ENCODE assay signal across 8 mouse cellular contexts in the genomic region with DNA sequence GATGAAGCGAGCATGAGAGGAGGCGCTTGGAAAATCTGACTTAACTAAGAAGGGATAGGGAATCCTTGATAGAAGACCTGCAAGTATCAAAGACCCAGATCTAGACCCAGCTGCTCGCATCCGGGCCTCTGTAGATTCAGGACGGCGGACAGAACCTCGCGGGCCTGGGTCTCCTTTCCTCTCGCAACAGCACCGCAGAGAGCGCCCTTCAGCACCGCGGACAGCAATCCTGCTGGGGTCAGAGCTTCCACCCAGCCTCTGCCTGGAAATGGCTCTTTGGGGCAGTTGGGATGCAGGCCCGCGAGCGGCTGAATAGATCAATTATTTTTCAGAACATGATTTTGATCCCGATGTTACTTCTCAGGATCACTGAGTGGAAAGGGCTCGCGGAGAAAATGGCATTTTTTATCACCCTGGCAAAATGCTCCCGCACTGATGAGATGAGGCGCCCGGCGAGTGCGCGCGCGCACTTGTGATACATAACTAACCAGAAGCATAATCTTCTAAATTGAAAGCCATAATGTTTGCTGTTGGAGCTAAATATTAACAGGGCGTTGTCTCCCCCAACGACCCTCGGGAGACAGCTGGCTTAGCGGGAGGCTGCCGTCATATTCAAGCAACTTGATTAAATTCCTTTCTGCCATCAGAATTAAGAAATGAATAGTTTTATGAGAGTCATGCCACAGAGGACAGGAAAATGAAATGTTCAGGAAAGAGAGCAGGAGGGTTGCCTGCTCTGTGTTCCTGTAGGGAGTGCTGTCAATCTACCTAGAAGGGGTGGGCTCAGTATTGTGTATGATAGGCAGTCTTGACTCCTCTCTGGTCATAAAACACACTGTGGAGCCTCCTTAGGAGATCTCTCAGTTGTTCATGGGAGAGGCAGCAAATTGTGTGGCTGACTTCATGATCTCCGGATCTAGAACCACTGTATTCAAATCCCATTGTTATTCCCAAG.
DNase-seq lines count a peak whose midpoint lies in the region; ATAC-seq and TF ChIP-seq lines count a peak whose summit lies in the region.

No protein-coding gene starts in this region.

- TF ChIP-seq CTCF in MEL (IDR thresholded peaks at IDR 0.05 in 2 of 3, conservative IDR thresholded peaks at IDR 0.05 in 1 of 3; ENCODE audit: control insufficient read depth in 1 of 3, insufficient read depth in 1 of 3, low read depth in 2 of 3, low read length in 3 of 3, poor library complexity in 1 of 3, severe bottlenecking in 1 of 3): no peak
- TF ChIP-seq CTCF in lung, embryonic 14.5 days (IDR thresholded peaks at IDR 0.05; ENCODE audit: low read depth): no peak

- no peak overlapping the region for H3K4me2 ChIP-seq in embryonic facial prominence, embryonic 11.5 days (ENCODE audit: low read depth, low read length)
- peak overlapping the region; percentile 36 for H3K4me2 ChIP-seq in hindbrain, embryonic 15.5 days
- no peak overlapping the region for H3K4me2 ChIP-seq in lung, embryonic 14.5 days

- H3K27ac ChIP-seq in MEL (ENCODE audit: control insufficient read depth, low read depth, low read length): no peak overlapping the region
- H3K27ac ChIP-seq in embryonic facial prominence, embryonic 11.5 days (replicated peaks; ENCODE audit: low read depth, low read length): no peak overlapping the region
- no peak overlapping the region; the same call in 1 of the 2 replicates for H3K27ac ChIP-seq in hindbrain, embryonic 15.5 days (replicated peaks)
- no peak overlapping the region for H3K27ac ChIP-seq in lung, embryonic 14.5 days (ENCODE audit: low read depth)

- H3K27me3 ChIP-seq in MEL (ENCODE audit: control insufficient read depth in 1 of 2, insufficient read depth in 2 of 2, low read length in 2 of 2): no peaks in the 10 kb centered on the region
- no peaks in the 10 kb centered on the region for H3K27me3 ChIP-seq in embryonic facial prominence, embryonic 11.5 days (ENCODE audit: control insufficient read depth, insufficient read depth, low read length)
- no peaks in the 10 kb centered on the region for H3K27me3 ChIP-seq in hindbrain, embryonic 15.5 days
- no peaks in the 10 kb centered on the region for H3K27me3 ChIP-seq in lung, embryonic 14.5 days (ENCODE audit: insufficient read depth, low read length)

- no peaks in the 10 kb centered on the region for H3K4me1 ChIP-seq in MEL (ENCODE audit: control insufficient read depth in 1 of 2, insufficient read depth in 2 of 2, low read length in 2 of 2)
- H3K4me1 ChIP-seq in embryonic facial prominence, embryonic 11.5 days (ENCODE audit: control insufficient read depth, insufficient read depth, low read length): no peaks in the 10 kb centered on the region
- H3K4me1 ChIP-seq in hindbrain, embryonic 15.5 days (replicated peaks): peaks cover 16% of the 10 kb centered on the region
- H3K4me1 ChIP-seq in lung, embryonic 14.5 days (ENCODE audit: insufficient read depth): no peaks in the 10 kb centered on the region

- no peak for TF ChIP-seq POLR2A in MEL (IDR thresholded peaks at IDR 0.05; ENCODE audit: control insufficient read depth in 1 of 2, insufficient read depth in 1 of 2, low read depth in 1 of 2, low read length in 2 of 2, poor library complexity in 1 of 2)

- H3K4me3 ChIP-seq in MEL (ENCODE audit: control insufficient read depth in 1 of 2, insufficient read depth in 1 of 2, low read depth in 2 of 2, low read length in 2 of 2): no peak overlapping the region
- no peak overlapping the region for H3K4me3 ChIP-seq in embryonic facial prominence, embryonic 11.5 days (ENCODE audit: low read depth, low read length)
- 0 out of 2 replicates have a peak overlapping the region, but pooled peaks have one; percentile 8 for H3K4me3 ChIP-seq in hindbrain, embryonic 15.5 days
- H3K4me3 ChIP-seq in lung, embryonic 14.5 days (ENCODE audit: low read depth, low read length): no peak overlapping the region

- H3K9me3 ChIP-seq in MEL (replicated peaks; ENCODE audit: insufficient read depth, low read length): no peaks in the 10 kb centered on the region
- no peaks in the 10 kb centered on the region for H3K9me3 ChIP-seq in embryonic facial prominence, embryonic 11.5 days (replicated peaks; ENCODE audit: control insufficient read depth, low read length)
- no peaks in the 10 kb centered on the region for H3K9me3 ChIP-seq in hindbrain, embryonic 15.5 days
- no peaks in the 10 kb centered on the region for H3K9me3 ChIP-seq in lung, embryonic 14.5 days (ENCODE audit: low read depth, low read length)

- TF ChIP-seq RAD21 in MEL (IDR thresholded peaks at IDR 0.05; ENCODE audit: low read depth, low read length): no peak

- no peak for ATAC-seq in embryonic facial prominence, embryonic 11.5 days (replicated peaks; ENCODE audit: insufficient number of reproducible peaks, low FRiP score, low TSS enrichment, low read depth)
- ATAC-seq in hindbrain, embryonic 15.5 days (ENCODE audit: low FRiP score, low read depth): no peak
- peak; percentile 75; the same call in 1 of the 2 replicates for ATAC-seq in lung, embryonic 14.5 days (ENCODE audit: insufficient read depth)

- H3K36me3 ChIP-seq in MEL (ENCODE audit: control insufficient read depth in 1 of 2, insufficient read depth in 2 of 2, low read length in 2 of 2): no peaks in the 10 kb centered on the region
- no peaks in the 10 kb centered on the region for H3K36me3 ChIP-seq in embryonic facial prominence, embryonic 11.5 days (replicated peaks; ENCODE audit: control insufficient read depth, insufficient read depth, low read depth, low read length)
- H3K36me3 ChIP-seq in hindbrain, embryonic 15.5 days: no peaks in the 10 kb centered on the region
- no peaks in the 10 kb centered on the region for H3K36me3 ChIP-seq in lung, embryonic 14.5 days (ENCODE audit: insufficient read depth)

- 23% methylated on average over 33 of the region's 33 CpGs for WGBS in embryonic facial prominence, embryonic 11.5 days
- WGBS in hindbrain, embryonic 15.5 days: 13% methylated on average over 33 of the region's 33 CpGs
- 19% methylated on average over 33 of the region's 33 CpGs for WGBS in lung, embryonic 14.5 days

- DNase-seq in cerebellum, postnatal 4 days (ENCODE audit: low spot score in 2 of 2): peak; percentile 46 to 65
- DNase-seq in cerebellum, adult 9-11 months: no peak
- DNase-seq in MEL (ENCODE audit: low read depth, low spot score): peak; percentile 13
- DNase-seq in embryonic facial prominence, embryonic 11.5 days (ENCODE audit: low spot score): peak; percentile 95
- peak; percentile 95 for DNase-seq in lung, embryonic 14.5 days
- DNase-seq in ovary, postnatal 10 days (ENCODE audit: low spot score): peak; percentile 61
- no peak for DNase-seq in layer of hippocampus, adult 8-10 months (ENCODE audit: low spot score in 2 of 2)

- TF ChIP-seq EP300 in MEL (IDR thresholded peaks at IDR 0.05; ENCODE audit: low read depth in 1 of 2, low read length in 2 of 2): no peak

- no peak overlapping the region for H3K9ac ChIP-seq in MEL (ENCODE audit: control insufficient read depth, low read depth, low read length, poor library complexity, severe bottlenecking)
- no peak overlapping the region for H3K9ac ChIP-seq in embryonic facial prominence, embryonic 11.5 days (replicated peaks; ENCODE audit: low read length)
- no peak overlapping the region for H3K9ac ChIP-seq in hindbrain, embryonic 15.5 days
- H3K9ac ChIP-seq in lung, embryonic 14.5 days: no peak overlapping the region

- H3K79me2 ChIP-seq in MEL (ENCODE audit: control insufficient read depth, insufficient read depth, low read length, poor library complexity): no peaks in the 10 kb centered on the region

TF ChIP-seq in MEL, 35 proteins besides CTCF, POLR2A, EP300 and RAD21:
- TF ChIP-seq JUND (IDR thresholded peaks at IDR 0.05; ENCODE audit: low read depth, low read length) (no peak), POLR2AphosphoS5 (IDR thresholded peaks at IDR 0.05; ENCODE audit: borderline replicate concordance, low read depth, low read length) (no peak), ZC3H11A (IDR thresholded peaks at IDR 0.05; ENCODE audit: low read depth, low read length) (no peak), MAZ (IDR thresholded peaks at IDR 0.05; ENCODE audit: low read depth, low read length) (no peak), NELFE (IDR thresholded peaks at IDR 0.05; ENCODE audit: low read depth, low read length) (no peak), MAX (IDR thresholded peaks at IDR 0.05; ENCODE audit: low read length) (no peak), POLR2AphosphoS2 (IDR thresholded peaks at IDR 0.05; ENCODE audit: low read length) (no peak), ZMIZ1 (IDR thresholded peaks at IDR 0.05; ENCODE audit: low read depth, low read length) (no peak), MEF2A (IDR thresholded peaks at IDR 0.05; ENCODE audit: extremely low read depth, insufficient replicate concordance, low read depth, low read length, poor library complexity, severe bottlenecking) (no peak)
TF ChIP-seq in MEL: peak in this region for 0.

Comparison
In these comparisons a context has a peak if more than half of its experiments do, and no peak if none do; other contexts are left out.
1. DNase-seq: peak in cerebellum, postnatal 4 days (2 of 2), MEL (single experiment), embryonic facial prominence, embryonic 11.5 days (single experiment), lung, embryonic 14.5 days (single experiment) and ovary, postnatal 10 days (single experiment); none in cerebellum, adult 9-11 months (single experiment) and layer of hippocampus, adult 8-10 months (0 of 2).